ENCODE assay signal across 24 mouse cellular contexts in the genomic region with DNA sequence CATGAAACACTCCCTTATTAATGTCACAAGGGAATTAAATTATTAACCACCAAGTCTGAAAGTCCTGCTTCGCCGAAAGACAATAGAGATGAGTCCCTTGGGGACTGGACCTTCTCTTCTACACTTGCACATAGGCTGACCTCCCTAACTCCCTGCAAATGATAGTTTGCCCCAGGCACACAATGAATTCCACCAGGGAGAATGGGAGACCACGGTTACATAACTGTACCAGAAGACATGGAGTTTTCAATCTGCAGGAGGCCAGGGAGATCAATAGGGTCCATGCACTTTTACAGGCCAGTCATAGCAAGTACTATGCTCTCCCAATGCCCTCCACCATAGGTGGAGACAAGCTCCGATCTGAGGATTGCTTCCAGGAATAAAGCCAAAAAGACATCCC.
DNase-seq lines count a peak whose midpoint lies in the region; ATAC-seq and TF ChIP-seq lines count a peak whose summit lies in the region.
"Had no signal": no experiment of that assay in that cellular context is flagged by ENCODE, and none has a peak within 500 bp of the region (broad histone marks: within the 10 kb centered on the region; RNA-seq: fewer than 3 reads in every experiment).

No protein-coding gene starts in this region.

- no peak overlapping the region for H3K9ac ChIP-seq in midbrain, embryonic 11.5 days (ENCODE audit: low read length)
- no peak overlapping the region for H3K9ac ChIP-seq in midbrain, embryonic 16.5 days (ENCODE audit: low read depth, low read length)
- H3K9ac ChIP-seq: embryonic facial prominence, embryonic 12.5 days; embryonic facial prominence, embryonic 15.5 days; forebrain, postnatal 0 days; heart, embryonic 13.5 days; hindbrain, embryonic 14.5 days had no signal

- H3K4me1 ChIP-seq in midbrain, embryonic 11.5 days (ENCODE audit: control insufficient read depth, insufficient read depth, low read length) = no peaks in the 10 kb centered on the region
- H3K4me1 ChIP-seq in midbrain, embryonic 16.5 days (ENCODE audit: control insufficient read depth, insufficient read depth, low read length) = no peaks in the 10 kb centered on the region
- H3K4me1 ChIP-seq: embryonic facial prominence, embryonic 12.5 days; embryonic facial prominence, embryonic 15.5 days had no signal

- no peak for ATAC-seq in midbrain, embryonic 11.5 days (ENCODE audit: low FRiP score)
- no peak for ATAC-seq in midbrain, embryonic 16.5 days
- ATAC-seq: forebrain, embryonic 14.5 days; forebrain, postnatal 0 days; hindbrain, postnatal 0 days had no signal

- no peak overlapping the region for H3K4me3 ChIP-seq in layer of hippocampus, adult 2 months
- H3K4me3 ChIP-seq in midbrain, embryonic 11.5 days (ENCODE audit: low read depth, low read length) = no peak overlapping the region
- H3K4me3 ChIP-seq in midbrain, embryonic 16.5 days (ENCODE audit: low read depth, low read length) = no peak overlapping the region
- H3K4me3 ChIP-seq in macrophage (ENCODE audit: inconsistent target) = no peak overlapping the region
- H3K4me3 ChIP-seq: embryonic facial prominence, embryonic 12.5 days; embryonic facial prominence, embryonic 15.5 days; heart, embryonic 13.5 days had no signal

- H3K4me2 ChIP-seq in midbrain, embryonic 11.5 days = no peak overlapping the region
- no peak overlapping the region for H3K4me2 ChIP-seq in midbrain, embryonic 16.5 days (ENCODE audit: low read length)
- H3K4me2 ChIP-seq: embryonic facial prominence, embryonic 12.5 days; embryonic facial prominence, embryonic 15.5 days; hindbrain, embryonic 14.5 days had no signal

- H3K27me3 ChIP-seq in midbrain, embryonic 11.5 days (ENCODE audit: control insufficient read depth, insufficient read depth, low read length) = no peaks in the 10 kb centered on the region
- no peaks in the 10 kb centered on the region for H3K27me3 ChIP-seq in midbrain, embryonic 16.5 days (ENCODE audit: control insufficient read depth, insufficient read depth, low read depth, low read length)
- H3K27me3 ChIP-seq: embryonic facial prominence, embryonic 12.5 days; embryonic facial prominence, embryonic 15.5 days; heart, embryonic 13.5 days had no signal

- peaks cover 9% of the 10 kb centered on the region; the same call in 1 of the 2 replicates for H3K79me2 ChIP-seq in macrophage (ENCODE audit: inconsistent target)

- peak; percentile 74 for DNase-seq in heart, adult 11 months
- DNase-seq in heart, adult 9 months (ENCODE audit: low spot score in 2 of 2) = no peak
- no peak for DNase-seq in layer of hippocampus, adult 2 months (ENCODE audit: low spot score in 2 of 2)
- DNase-seq in layer of hippocampus, postnatal 14 days (ENCODE audit: low spot score in 2 of 2) = no peak
- DNase-seq in midbrain, embryonic 11.5 days (ENCODE audit: low spot score, missing footprints) = peak; percentile 53
- no peak for DNase-seq in frontal cortex, postnatal 36 days (ENCODE audit: low spot score in 2 of 2)
- DNase-seq: adrenal gland, adult 8-10 months; adrenal gland, postnatal 25 days; cerebellum, adult 18-20 months; cerebellum, adult 9-10 months; cerebellum, postnatal 14 days; forebrain, postnatal 0 days; gastrocnemius, postnatal 10 days; gastrocnemius, postnatal 36 days; heart, postnatal 14 days; heart, postnatal 4 days had no signal

- no peak for TF ChIP-seq CTCF in layer of hippocampus, adult 2 months (conservative IDR thresholded peaks at IDR 0.05)

- peak overlapping the region; percentile 7; the same call in 1 of the 2 replicates for H3K27ac ChIP-seq in layer of hippocampus, adult 2 months
- no peak overlapping the region for H3K27ac ChIP-seq in midbrain, embryonic 11.5 days (ENCODE audit: low read depth, low read length)
- no peak overlapping the region for H3K27ac ChIP-seq in midbrain, embryonic 16.5 days (ENCODE audit: low read length)
- H3K27ac ChIP-seq in macrophage = peak overlapping the region; percentile 41; the same call in 1 of the 2 replicates
- H3K27ac ChIP-seq: embryonic facial prominence, embryonic 12.5 days; embryonic facial prominence, embryonic 15.5 days; hindbrain, embryonic 14.5 days; hindbrain, postnatal 0 days had no signal

- H3K36me3 ChIP-seq in midbrain, embryonic 11.5 days (ENCODE audit: control insufficient read depth, insufficient read depth, low read length) = no peaks in the 10 kb centered on the region
- H3K36me3 ChIP-seq in midbrain, embryonic 16.5 days (ENCODE audit: control insufficient read depth, insufficient read depth, low read length) = no peaks in the 10 kb centered on the region
- H3K36me3 ChIP-seq in macrophage (ENCODE audit: inconsistent target) = no peaks in the 10 kb centered on the region
- H3K36me3 ChIP-seq: embryonic facial prominence, embryonic 12.5 days; embryonic facial prominence, embryonic 15.5 days; heart, embryonic 13.5 days had no signal

- WGBS in midbrain, embryonic 11.5 days = 86% methylated on average over 4 of the region's 4 CpGs
- 76% methylated on average over 4 of the region's 4 CpGs for WGBS in midbrain, embryonic 16.5 days
- WGBS in macrophage (ENCODE audit: missing documents) = 98% methylated on average over 4 of the region's 4 CpGs

- no peaks in the 10 kb centered on the region for H3K9me3 ChIP-seq in midbrain, embryonic 11.5 days (ENCODE audit: control insufficient read depth, low read length)
- H3K9me3 ChIP-seq in midbrain, embryonic 16.5 days (replicated peaks; ENCODE audit: control insufficient read depth, low read length, poor library complexity, severe bottlenecking) = no peaks in the 10 kb centered on the region
- H3K9me3 ChIP-seq: embryonic facial prominence, embryonic 12.5 days; embryonic facial prominence, embryonic 15.5 days; heart, embryonic 13.5 days had no signal

Comparison
In these comparisons a context has a peak if more than half of its experiments do, and no peak if none do; other contexts are left out.
1. DNase-seq: peak in heart, adult 11 months (single experiment) and midbrain, embryonic 11.5 days (single experiment); none in heart, adult 9 months (0 of 2), layer of hippocampus, adult 2 months (0 of 2), layer of hippocampus, postnatal 14 days (0 of 2) and frontal cortex, postnatal 36 days (0 of 2).
2. H3K27ac ChIP-seq: peak in layer of hippocampus, adult 2 months (single experiment) and macrophage (single experiment); none in midbrain, embryonic 11.5 days (single experiment) and midbrain, embryonic 16.5 days (single experiment).